Mouse (Mus musculus) 416B (cell line): ENCODE results near the gene Megf9.

Experiments used
- DNase-seq: peaks from one replicate; pipeline ENCODE4 v3.0.0; 2011; ENCODE audit warnings: low read depth

Gene Megf9

GRCm38 (mm10) chr4:70534891-70535269 lies at the start of gene Megf9:
Gene Megf9 (minus strand): TSS chr4:70534995.
- DNase-seq, result no peak

GRCm38 (mm10) chr4:70579654-70580053 lies 44.9 kb upstream of the Megf9 start:
- peak; percentile 5 for DNase-seq

GRCm38 (mm10) chr4:70578301-70578700 lies 43.5 kb upstream of the Megf9 start:
- DNase-seq, result no peak

- DNase-seq, result no peak
These were observed 41.3 kb upstream of the Megf9 start for GRCm38 (mm10) chr4:70576096-70576495.

GRCm38 (mm10) chr4:70573926-70574325 lies 39.1 kb upstream of the Megf9 start:
- DNase-seq, result no peak

- no peak for DNase-seq
These were observed 19.1 kb upstream of the Megf9 start for GRCm38 (mm10) chr4:70553888-70554287.

- no peak for DNase-seq
These were observed 18.5 kb upstream of the Megf9 start for GRCm38 (mm10) chr4:70553230-70553797.

- DNase-seq, result no peak
These were observed 17.3 kb upstream of the Megf9 start for GRCm38 (mm10) chr4:70552120-70552519.

- DNase-seq, result no peak
These were observed 12.8 kb upstream of the Megf9 start for GRCm38 (mm10) chr4:70547411-70548148.

- peak; percentile 43 for DNase-seq
These were observed 11.2 kb upstream of the Megf9 start for GRCm38 (mm10) chr4:70545869-70546542.

- DNase-seq, result no peak
These were observed 9.6 kb upstream of the Megf9 start for GRCm38 (mm10) chr4:70544390-70544789.

- DNase-seq, result no peak
These were observed 7.6 kb upstream of the Megf9 start for GRCm38 (mm10) chr4:70542387-70542786.

- DNase-seq, result no peak
These were observed 5.9 kb upstream of the Megf9 start for GRCm38 (mm10) chr4:70540743-70541142.

GRCm38 (mm10) chr4:70536661-70537580 lies 2.1 kb upstream of the Megf9 start:
- DNase-seq, result no peak

- no peak for DNase-seq
These were observed 1.0 kb upstream of the Megf9 start for GRCm38 (mm10) chr4:70535711-70536311.

- DNase-seq, result no peak
These were observed 494 bp upstream of the Megf9 start for GRCm38 (mm10) chr4:70535289-70535688.

- DNase-seq, result no peak
These were observed 511 bp downstream of the Megf9 start for GRCm38 (mm10) chr4:70534078-70534890.

- no peak for DNase-seq
These were observed 1.6 kb downstream of the Megf9 start for GRCm38 (mm10) chr4:70533056-70533805.

- no peak for DNase-seq
These were observed 3.8 kb downstream of the Megf9 start for GRCm38 (mm10) chr4:70531021-70531420.

GRCm38 (mm10) chr4:70528622-70529021 lies 6.2 kb downstream of the Megf9 start:
- no peak for DNase-seq
